In the genomic region with DNA sequence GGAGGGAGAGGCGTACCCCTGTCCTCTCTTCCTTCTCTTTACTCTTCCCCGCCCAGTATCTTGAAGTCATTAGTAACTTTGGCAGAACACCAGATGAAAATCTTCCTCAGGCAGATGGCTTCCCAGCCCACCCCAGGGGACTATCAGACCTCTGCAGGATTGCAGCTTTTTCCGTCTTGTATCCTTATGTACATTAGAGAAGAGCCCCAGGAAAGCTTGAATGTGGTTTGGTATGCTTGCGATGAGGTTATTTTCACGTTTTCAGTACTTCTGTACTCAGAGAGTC, we compare ENCODE assay signal across 8 mouse cellular contexts. TPM values are rescaled to one million over a fixed set of nuclear protein-coding genes. Genes with fewer than 3 reads are reported as not detected.
A peak's percentile ranks its signal among the peaks of the same experiment; 100 is the strongest.
DNase-seq lines count a peak whose midpoint lies in the region; ATAC-seq lines count a peak whose summit lies in the region.

No protein-coding gene starts in this region.

- 14% methylated on average over 5 of the region's 5 CpGs for WGBS in kidney, embryonic 16.5 days
- WGBS in forebrain, embryonic 13.5 days = 37% methylated on average over 5 of the region's 5 CpGs
- 19% methylated on average over 5 of the region's 5 CpGs for WGBS in intestine, embryonic 14.5 days
- WGBS in midbrain, embryonic 11.5 days = 42% methylated on average over 5 of the region's 5 CpGs

- peak overlapping the region; percentile 65 for H3K4me2 ChIP-seq in kidney, embryonic 16.5 days (replicated peaks; ENCODE audit: low read depth, low read length)
- peak overlapping the region; percentile 82 for H3K4me2 ChIP-seq in forebrain, embryonic 13.5 days
- H3K4me2 ChIP-seq in intestine, embryonic 14.5 days (ENCODE audit: low read length) = peak overlapping the region; percentile 73
- peak overlapping the region; percentile 81 for H3K4me2 ChIP-seq in midbrain, embryonic 11.5 days

- peaks cover 43% of the 10 kb centered on the region for H3K4me1 ChIP-seq in kidney, embryonic 16.5 days (ENCODE audit: insufficient read depth, low read length)
- H3K4me1 ChIP-seq in brown adipose tissue, adult 24 weeks (ENCODE audit: control insufficient read depth, insufficient read depth, insufficient read length, low read length) = peaks cover 3% of the 10 kb centered on the region; the same call in 1 of the 2 replicates
- H3K4me1 ChIP-seq in forebrain, embryonic 13.5 days = peaks cover 31% of the 10 kb centered on the region
- peaks cover 25% of the 10 kb centered on the region for H3K4me1 ChIP-seq in intestine, embryonic 14.5 days (replicated peaks; ENCODE audit: control insufficient read depth, insufficient read depth, low read length)
- H3K4me1 ChIP-seq in midbrain, embryonic 11.5 days (ENCODE audit: control insufficient read depth, insufficient read depth, low read length) = peaks cover 18% of the 10 kb centered on the region

- no peaks in the 10 kb centered on the region for H3K27me3 ChIP-seq in kidney, embryonic 16.5 days (ENCODE audit: insufficient read depth, low read length)
- no peaks in the 10 kb centered on the region for H3K27me3 ChIP-seq in forebrain, embryonic 13.5 days
- no peaks in the 10 kb centered on the region for H3K27me3 ChIP-seq in intestine, embryonic 14.5 days (replicated peaks; ENCODE audit: control insufficient read depth, insufficient read depth, low read length)
- no peaks in the 10 kb centered on the region for H3K27me3 ChIP-seq in midbrain, embryonic 11.5 days (ENCODE audit: control insufficient read depth, insufficient read depth, low read length)

- no peak for DNase-seq in kidney, adult 8-10 months
- no peak for DNase-seq in intestine, embryonic 14.5 days (ENCODE audit: low spot score)
- peak; percentile 86 for DNase-seq in midbrain, embryonic 11.5 days (ENCODE audit: low spot score, missing footprints)
- no peak for DNase-seq in urinary bladder, postnatal 14 days (ENCODE audit: low spot score)
- DNase-seq in layer of hippocampus, adult 11-12 months (ENCODE audit: low spot score) = no peak

- H3K9ac ChIP-seq in kidney, embryonic 16.5 days (replicated peaks; ENCODE audit: low read length) = peak overlapping the region; percentile 99
- H3K9ac ChIP-seq in forebrain, embryonic 13.5 days = peak overlapping the region; percentile 93
- H3K9ac ChIP-seq in intestine, embryonic 14.5 days (ENCODE audit: low read length) = peak overlapping the region; percentile 94
- peak overlapping the region; percentile 66 for H3K9ac ChIP-seq in midbrain, embryonic 11.5 days (ENCODE audit: low read length)

- no peaks in the 10 kb centered on the region for H3K9me3 ChIP-seq in kidney, embryonic 16.5 days (ENCODE audit: low read length)
- H3K9me3 ChIP-seq in forebrain, embryonic 13.5 days (replicated peaks) = no peaks in the 10 kb centered on the region
- no peaks in the 10 kb centered on the region for H3K9me3 ChIP-seq in intestine, embryonic 14.5 days (ENCODE audit: control insufficient read depth, low read length)
- H3K9me3 ChIP-seq in midbrain, embryonic 11.5 days (ENCODE audit: control insufficient read depth, low read length) = no peaks in the 10 kb centered on the region

- no peak for ATAC-seq in kidney, embryonic 16.5 days (ENCODE audit: low FRiP score, low TSS enrichment)
- ATAC-seq in forebrain, embryonic 13.5 days = no peak
- ATAC-seq in intestine, embryonic 14.5 days (replicated peaks; ENCODE audit: low FRiP score, low TSS enrichment, low read depth) = no peak
- no peak for ATAC-seq in midbrain, embryonic 11.5 days (ENCODE audit: low FRiP score)

- H3K4me3 ChIP-seq in kidney, embryonic 16.5 days (ENCODE audit: low read length) = peak overlapping the region; percentile 92
- peak overlapping the region; percentile 91 for H3K4me3 ChIP-seq in brown adipose tissue, adult 24 weeks (ENCODE audit: insufficient read depth, low read depth, low read length)
- peak overlapping the region; percentile 78 for H3K4me3 ChIP-seq in forebrain, embryonic 13.5 days
- peak overlapping the region; percentile 90 for H3K4me3 ChIP-seq in intestine, embryonic 14.5 days (ENCODE audit: low read depth, low read length)
- H3K4me3 ChIP-seq in midbrain, embryonic 11.5 days (ENCODE audit: low read depth, low read length) = peak overlapping the region; percentile 78

- peak overlapping the region; percentile 99; the same call in 1 of the 2 replicates for H3K27ac ChIP-seq in kidney, embryonic 16.5 days (ENCODE audit: low read length)
- peak overlapping the region; percentile 95 for H3K27ac ChIP-seq in brown adipose tissue, adult 24 weeks (replicated peaks; ENCODE audit: low read depth, low read length)
- H3K27ac ChIP-seq in forebrain, embryonic 13.5 days = no peak overlapping the region; the same call in 1 of the 2 replicates
- H3K27ac ChIP-seq in intestine, embryonic 14.5 days (ENCODE audit: low read depth) = 0 out of 2 replicates have a peak overlapping the region, but pooled peaks have one; percentile 99
- no peak overlapping the region for H3K27ac ChIP-seq in midbrain, embryonic 11.5 days (ENCODE audit: low read depth, low read length)

- 0 out of 2 replicates have a peak, but pooled peaks cover 4% of the 10 kb centered on the region for H3K36me3 ChIP-seq in kidney, embryonic 16.5 days (ENCODE audit: insufficient read depth, low read length)
- H3K36me3 ChIP-seq in forebrain, embryonic 13.5 days (ENCODE audit: poor library complexity, severe bottlenecking) = peaks cover 7% of the 10 kb centered on the region; the same call in 1 of the 2 replicates
- peaks cover 21% of the 10 kb centered on the region for H3K36me3 ChIP-seq in intestine, embryonic 14.5 days (ENCODE audit: control insufficient read depth, insufficient read depth, low read length)
- H3K36me3 ChIP-seq in midbrain, embryonic 11.5 days (ENCODE audit: control insufficient read depth, insufficient read depth, low read length) = no peaks in the 10 kb centered on the region; the same call in 1 of the 2 replicates

RNA-seq across cellular contexts. Expression of gene Laptm4a, which starts 1.6 kb away (rescaled TPM):
- polyA plus RNA-seq in kidney, embryonic 16.5 days (2015; fragmentation: Nextera tagmentation; extraction: Ambion mirVana) = 327 and 343 TPM in 2 replicates
- polyA plus RNA-seq in brown adipose tissue, adult 24 weeks (2012; ENCODE audit: insufficient read depth, insufficient read length, missing spikeins) = 307 and 401 TPM in 2 replicates
- 243 and 246 TPM in 2 replicates for polyA plus RNA-seq in forebrain, embryonic 13.5 days (2015; fragmentation: Nextera tagmentation; extraction: Ambion mirVana)
- 185 and 204 TPM in 2 replicates for polyA plus RNA-seq in intestine, embryonic 14.5 days (2014; fragmentation: Nextera tagmentation; extraction: Ambion mirVana)
- polyA plus RNA-seq in midbrain, embryonic 11.5 days (2014; fragmentation: Nextera tagmentation; extraction: Ambion mirVana) = 171 and 173 TPM in 2 replicates

RNA-seq across cellular contexts. Expression of gene Matn3, which starts 24.7 kb away (rescaled TPM):
- 0.53 and 0.57 TPM in 2 replicates for polyA plus RNA-seq in kidney, embryonic 16.5 days (2015; fragmentation: Nextera tagmentation; extraction: Ambion mirVana)
- polyA plus RNA-seq in brown adipose tissue, adult 24 weeks (2012; ENCODE audit: insufficient read depth, insufficient read length, missing spikeins) = not detected in 2 replicates
- 0.09 and 0.25 TPM in 2 replicates for polyA plus RNA-seq in forebrain, embryonic 13.5 days (2015; fragmentation: Nextera tagmentation; extraction: Ambion mirVana)
- 0.19 and 0.28 TPM in 2 replicates for polyA plus RNA-seq in intestine, embryonic 14.5 days (2014; fragmentation: Nextera tagmentation; extraction: Ambion mirVana)
- polyA plus RNA-seq in midbrain, embryonic 11.5 days (2014; fragmentation: Nextera tagmentation; extraction: Ambion mirVana) = 1.3 and 1.4 TPM in 2 replicates

RNA-seq across cellular contexts. Expression of gene Wdr35, which starts 50.6 kb away (rescaled TPM):
- polyA plus RNA-seq in kidney, embryonic 16.5 days (2015; fragmentation: Nextera tagmentation; extraction: Ambion mirVana) = 21.0 and 22.3 TPM in 2 replicates
- 3.1 and 5.9 TPM in 2 replicates for polyA plus RNA-seq in brown adipose tissue, adult 24 weeks (2012; ENCODE audit: insufficient read depth, insufficient read length, missing spikeins)
- polyA plus RNA-seq in forebrain, embryonic 13.5 days (2015; fragmentation: Nextera tagmentation; extraction: Ambion mirVana) = 21.3 and 27.1 TPM in 2 replicates
- polyA plus RNA-seq in intestine, embryonic 14.5 days (2014; fragmentation: Nextera tagmentation; extraction: Ambion mirVana) = 13.2 and 16.6 TPM in 2 replicates
- polyA plus RNA-seq in midbrain, embryonic 11.5 days (2014; fragmentation: Nextera tagmentation; extraction: Ambion mirVana) = 23.3 and 25.7 TPM in 2 replicates

Comparison
In these comparisons a context has a peak if more than half of its experiments do, and no peak if none do; other contexts are left out.
1. H3K27ac ChIP-seq: peak in kidney, embryonic 16.5 days (single experiment), brown adipose tissue, adult 24 weeks (single experiment) and intestine, embryonic 14.5 days (single experiment); none in forebrain, embryonic 13.5 days (single experiment) and midbrain, embryonic 11.5 days (single experiment).
2. Peak in every context shown above with its lines, with median percentiles within 50 percentile points of each other: H3K4me2 ChIP-seq, H3K4me3 ChIP-seq and H3K9ac ChIP-seq.